Mouse (Mus musculus) c-Kit-positive CD71-positive TER-119-positive erythroid progenitor cells, embryonic 14.5 days (primary cell): ENCODE results near the gene Nsa2.
"Not testable (repeated sequence)": the region's sequence is repeated elsewhere in the genome, so short reads cannot be mapped to it uniquely, and the experiment has no call there.

Source experiments
- DNase-seq: peaks from one replicate; pipeline ENCODE4 v3.0.0-alpha.2; 2013; ENCODE audit warnings: low spot score

The Nsa2 gene

GRCm38 (mm10) chr13:97137466-97138400 lies at the start of gene Nsa2, which contains the start of gene Gfm2:
TSS of gene Nsa2 (minus strand) at chr13:97137937.
TSS of gene Gfm2 (plus strand) at chr13:97137937.
- peak; percentile 92 for DNase-seq

DNA sequence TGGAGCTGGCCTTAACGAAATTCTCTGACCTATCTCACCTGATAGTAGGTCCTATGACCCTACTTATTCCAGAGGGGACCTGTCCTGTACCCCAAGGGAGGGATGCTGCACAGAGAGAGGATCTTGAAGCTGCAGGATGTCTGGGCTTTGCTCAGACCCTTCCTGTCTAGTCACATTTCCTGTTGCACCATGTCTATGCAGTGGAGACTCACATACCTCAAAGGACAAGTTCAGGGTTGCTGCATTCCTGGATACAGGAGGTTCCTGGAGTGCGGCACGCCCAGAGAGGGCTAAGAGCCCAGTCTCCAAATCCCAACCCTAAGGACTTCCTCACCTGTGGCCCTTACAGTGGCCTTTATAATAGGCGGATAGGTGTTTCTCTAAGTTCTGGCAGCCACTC lies 48.6 kb upstream of the Nsa2 start:
- DNase-seq: no peak

GRCm38 (mm10) chr13:97184656-97185055 lies 46.9 kb upstream of the Nsa2 start:
- DNase-seq: no peak

DNA sequence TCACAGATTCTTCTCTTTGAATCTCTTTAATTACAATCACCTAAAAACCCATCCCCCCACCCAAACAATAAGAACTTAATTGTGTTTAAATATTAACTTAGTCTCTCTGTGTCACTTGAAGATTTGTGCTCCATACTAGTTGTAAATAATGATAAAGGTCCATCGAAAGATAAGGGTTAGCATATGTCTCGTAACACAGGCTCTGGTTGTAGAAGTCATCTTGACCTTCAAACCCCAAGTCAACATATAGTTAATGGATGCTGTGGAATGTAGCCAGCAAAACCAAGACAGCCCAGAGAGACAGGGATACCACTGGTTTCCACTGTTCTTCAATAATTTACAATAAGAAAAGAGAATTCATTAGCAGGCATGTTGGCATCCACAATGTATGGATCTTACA lies 46.4 kb upstream of the Nsa2 start:
- DNase-seq: no peak

DNA sequence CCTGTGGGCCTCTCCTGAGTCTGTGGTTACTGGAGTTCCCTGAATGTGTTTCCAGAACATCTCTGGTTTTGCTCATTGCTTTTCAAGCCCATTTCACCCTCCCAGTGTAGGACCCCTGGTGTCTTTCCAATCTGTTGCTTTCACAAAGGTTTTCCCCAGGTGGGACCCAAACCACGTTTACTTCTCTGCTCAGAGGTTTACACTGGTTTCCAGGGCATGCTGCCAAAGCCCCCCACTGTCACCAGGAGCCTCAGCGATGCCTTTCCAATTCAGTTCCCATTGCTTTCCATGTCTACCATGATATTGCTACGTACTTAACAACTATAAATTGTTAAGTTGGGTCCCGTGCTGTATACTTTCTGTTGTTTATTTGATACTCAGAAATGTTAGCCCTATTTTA lies 45.1 kb upstream of the Nsa2 start:
- DNase-seq: no peak

GRCm38 (mm10) chr13:97180113-97180828 lies 42.5 kb upstream of the Nsa2 start:
- DNase-seq: no peak

- no peak for DNase-seq
These were observed 41.2 kb upstream of the Nsa2 start for GRCm38 (mm10) chr13:97178943-97179342.

DNA sequence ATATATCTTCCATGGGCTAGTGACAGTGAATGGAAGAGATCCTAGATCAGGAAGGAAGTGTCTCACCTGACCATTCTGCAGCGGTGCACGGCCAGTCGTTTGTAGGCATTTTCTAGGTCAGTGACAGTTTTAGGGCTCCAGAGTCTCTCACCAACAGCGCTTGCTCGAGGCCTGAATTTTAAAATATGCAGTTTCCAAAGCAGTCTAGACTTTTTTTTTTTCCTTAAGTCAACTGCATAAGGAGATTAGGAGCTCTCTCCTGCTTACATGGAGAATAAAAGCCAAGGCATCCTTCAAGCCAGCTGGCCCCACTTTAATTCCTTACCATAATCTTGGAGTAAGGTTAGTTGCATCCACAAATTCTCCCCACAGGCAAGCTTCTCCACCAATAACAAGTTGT lies 39.0 kb upstream of the Nsa2 start:
- no peak for DNase-seq

GRCm38 (mm10) chr13:97175520-97176264 lies 38.0 kb upstream of the Nsa2 start:
- no peak for DNase-seq

GRCm38 (mm10) chr13:97145834-97146233 lies 8.1 kb upstream of the Nsa2 start:
- DNase-seq: peak; percentile 66

- DNase-seq: no peak
These were observed 4.6 kb upstream of the Nsa2 start for GRCm38 (mm10) chr13:97142321-97142720.

GRCm38 (mm10) chr13:97138404-97138931 lies 731 bp upstream of the Nsa2 start:
- DNase-seq: not testable (repeated sequence)

GRCm38 (mm10) chr13:97130413-97130812 lies 7.3 kb downstream of the Nsa2 start:
- not testable (repeated sequence) for DNase-seq

- not testable (repeated sequence) for DNase-seq
These were observed 8.1 kb downstream of the Nsa2 start for GRCm38 (mm10) chr13:97129654-97130053.

- DNase-seq: no peak
These were observed 16.4 kb downstream of the Nsa2 start for GRCm38 (mm10) chr13:97121341-97121740.

DNA sequence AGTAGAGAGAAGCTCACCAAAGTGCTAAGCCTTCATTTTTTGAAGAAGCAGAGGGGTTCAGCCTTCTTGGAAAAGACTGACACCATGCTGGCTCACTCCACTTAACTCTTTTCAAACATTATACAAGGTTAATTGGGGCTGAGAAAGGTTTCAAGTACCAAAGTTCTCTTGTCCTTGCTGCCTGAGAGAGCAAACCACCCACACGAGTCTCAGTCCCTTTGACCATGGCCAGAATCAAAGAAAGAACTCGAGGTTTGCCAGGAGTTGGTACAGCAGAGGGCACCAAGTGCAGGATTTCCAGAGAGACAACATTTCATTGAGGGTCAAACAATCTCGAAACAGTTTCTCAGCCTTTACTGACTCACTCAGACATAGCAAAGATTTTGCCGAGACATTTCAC lies 28.7 kb downstream of the Nsa2 start:
- no peak for DNase-seq

DNA sequence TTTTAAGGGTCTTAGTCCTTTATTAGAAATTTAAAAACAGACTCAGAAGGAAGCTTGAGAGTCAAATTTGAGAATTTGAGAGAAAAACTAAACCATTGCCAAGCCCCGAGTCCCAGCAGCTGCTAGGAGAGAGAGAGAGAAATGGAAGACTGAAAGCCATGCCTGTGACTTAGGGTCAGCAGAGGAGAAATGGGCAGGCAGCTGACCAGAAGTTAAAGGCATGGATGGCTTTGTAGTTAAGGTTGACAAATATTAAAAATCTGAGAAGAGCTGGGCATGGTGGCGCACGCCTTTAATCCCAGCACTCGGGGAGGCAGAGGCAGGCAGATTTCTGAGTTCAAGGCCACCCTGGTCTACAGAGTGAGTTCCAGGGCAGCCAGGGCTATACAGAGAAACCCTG lies 30.0 kb downstream of the Nsa2 start:
- not testable (repeated sequence) for DNase-seq

DNA sequence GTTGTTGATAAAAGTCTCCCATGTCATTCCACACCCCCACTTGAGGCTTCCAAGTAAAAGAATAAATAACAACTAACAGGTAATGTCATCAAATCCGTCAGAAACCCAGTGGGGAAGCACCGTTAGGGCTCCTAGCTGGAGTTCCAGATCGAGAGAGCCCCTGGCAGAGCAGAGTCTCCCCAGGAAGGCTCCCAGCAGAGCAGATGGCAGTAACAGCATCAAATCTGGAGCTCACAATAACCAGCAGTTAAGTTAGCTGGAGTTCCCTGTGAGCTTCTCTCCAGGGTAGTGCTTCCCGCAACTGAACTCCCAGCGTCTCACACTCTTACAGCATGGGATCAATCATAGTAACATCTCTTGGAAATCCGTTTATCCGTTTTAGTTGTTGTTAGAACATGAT lies 32.7 kb downstream of the Nsa2 start:
- no peak for DNase-seq

GRCm38 (mm10) chr13:97099187-97099852 lies 38.4 kb downstream of the Nsa2 start, which contains the start of gene Gm6169:
TSS of gene Gm6169 (minus strand) at chr13:97099237.
- peak; percentile 44 for DNase-seq

DNA sequence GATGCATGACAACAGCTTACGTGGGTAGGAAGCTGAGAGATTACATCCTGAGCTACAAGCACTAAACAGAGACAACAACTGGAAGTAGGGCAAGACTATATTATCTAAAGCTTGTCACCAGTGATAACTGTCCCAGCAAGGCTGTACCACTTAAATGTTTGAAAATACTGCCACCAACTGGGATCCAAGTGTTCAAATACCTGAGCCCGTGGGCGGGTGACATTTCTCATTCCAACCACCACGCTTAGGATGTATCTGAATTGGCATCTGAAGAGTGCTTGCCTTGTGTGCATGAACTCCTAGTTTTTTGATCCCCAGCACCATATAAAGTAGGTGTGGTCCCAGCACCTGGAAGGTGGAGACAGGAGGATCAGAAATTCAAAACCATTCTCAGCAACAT lies 42.0 kb downstream of the Nsa2 start:
- no peak for DNase-seq

DNA sequence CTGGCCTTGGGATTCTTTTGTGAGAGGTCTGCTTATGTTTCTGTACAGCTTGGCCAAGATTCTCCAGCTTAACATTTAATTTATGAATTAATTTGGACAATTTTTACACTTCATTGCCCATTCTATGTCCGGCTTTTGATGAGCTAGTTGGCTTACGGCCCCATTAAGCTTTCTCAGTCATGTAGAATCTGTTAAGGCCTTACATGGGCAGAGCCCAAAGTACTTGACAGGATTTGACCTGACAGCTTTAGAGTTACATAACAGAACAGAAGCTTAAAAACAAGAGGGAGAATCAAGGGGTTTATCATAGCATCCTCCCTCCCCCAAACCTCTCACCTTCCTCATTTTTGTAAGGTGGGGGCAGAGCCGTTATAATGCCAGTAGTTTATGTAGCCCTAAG lies 49.6 kb downstream of the Nsa2 start:
- no peak for DNase-seq
